Mouse (Mus musculus): ENCODE measurements around the gene 5730480H06Rik. TPM values are rescaled to one million over a fixed set of nuclear protein-coding genes. Genes with fewer than 3 reads are reported as not detected.

Gene 5730480H06Rik
- polyA plus RNA-seq (2012; ENCODE audit: low replicate concordance), result 2.8 and 4.2 TPM in 2 replicates

DNA sequence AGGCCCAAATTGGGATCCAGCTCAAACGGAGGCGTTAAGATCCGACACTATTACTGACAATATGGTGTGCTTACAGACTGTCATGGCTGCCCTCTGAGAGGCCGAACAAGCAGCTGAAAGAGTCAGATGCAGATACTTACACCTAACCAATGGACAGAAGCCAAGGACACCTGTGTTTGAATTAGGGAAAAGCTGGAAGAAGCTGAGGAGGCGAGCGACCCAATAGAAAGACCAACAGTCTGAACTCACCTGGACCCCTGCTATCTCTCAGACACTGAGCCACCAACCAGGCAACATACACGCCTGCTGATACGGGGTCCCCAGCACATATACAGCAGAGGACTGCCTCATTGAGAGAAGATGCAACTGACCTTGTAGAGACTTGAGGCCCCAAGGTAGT lies at the start of gene 5730480H06Rik:
Gene 5730480H06Rik, plus strand, starts transcription at position 301 of the 400 bp plus-strand sequence.

All from hematopoietic multipotent progenitor cell, adult 10-12 weeks (in vitro differentiated cells).